Mouse (Mus musculus): ENCODE data around the gene Gm28308. TPM values are rescaled to one million over a fixed set of nuclear protein-coding genes. Genes with fewer than 3 reads are reported as not detected.

The Gm28308 gene
- polyA plus RNA-seq, 1 experiment from 2014 or later: not detected

DNA sequence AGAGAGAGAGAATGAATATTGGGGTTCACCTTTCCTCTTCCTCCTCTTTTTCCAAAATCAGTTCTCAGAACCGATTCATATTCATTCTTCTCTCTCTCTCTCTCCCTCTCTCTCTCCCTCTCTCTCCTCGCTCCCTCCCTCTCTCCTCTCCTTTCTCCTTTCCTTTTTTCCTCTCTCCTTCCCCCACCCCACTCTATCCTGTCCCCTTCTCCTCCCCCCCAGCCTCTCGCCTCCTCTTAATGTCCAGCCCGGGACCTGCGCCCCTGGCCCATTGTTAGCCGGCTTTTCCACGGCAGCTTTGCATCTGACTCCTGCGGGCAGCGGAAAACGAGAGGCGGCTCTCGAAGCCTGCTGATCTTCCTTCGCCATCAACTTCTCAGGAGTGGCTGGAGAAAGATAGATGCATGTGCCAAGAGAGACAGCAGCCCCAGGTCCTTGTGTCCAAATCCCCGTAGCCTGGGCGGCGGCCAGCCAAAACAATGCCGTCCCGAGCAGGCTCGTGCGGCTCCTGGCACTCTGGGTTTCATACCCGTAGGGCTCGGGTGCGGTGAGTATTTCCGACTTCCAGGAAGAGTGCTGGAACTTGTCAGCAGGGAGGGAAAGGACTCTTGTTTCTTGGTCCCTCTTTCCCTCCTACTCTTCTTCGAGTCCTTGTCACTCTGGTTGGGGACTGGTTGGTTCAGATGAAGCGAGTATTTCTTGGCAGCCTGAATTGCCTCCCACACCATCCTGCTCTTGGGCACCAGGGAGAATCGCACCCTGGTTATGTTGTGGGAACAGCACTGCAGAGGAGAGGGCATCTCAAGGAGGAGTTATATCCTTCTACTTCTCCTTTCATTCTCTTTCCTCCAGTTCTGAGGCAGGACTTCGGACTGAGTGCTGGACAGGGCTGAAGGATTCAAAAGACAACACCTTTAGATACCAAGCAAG lies 47.4 kb downstream of the Gm28308 start:
- peak overlapping the region; percentile 69 for H3K27ac ChIP-seq
- H3K4me1 ChIP-seq: no peaks in the 10 kb centered on the region
- WGBS: under 1% methylated on average over 28 of the region's 28 CpGs
- H3K9me3 ChIP-seq: no peaks in the 10 kb centered on the region
- peak overlapping the region; percentile 36 for H3K4me3 ChIP-seq
- H3K27me3 ChIP-seq: peaks cover 84% of the 10 kb centered on the region
- peak overlapping the region; percentile 39 for H3K4me2 ChIP-seq (replicated peaks)
- ATAC-seq (ENCODE audit: insufficient number of reproducible peaks, insufficient read depth, low FRiP score, low TSS enrichment): no peak
- no peaks in the 10 kb centered on the region for H3K36me3 ChIP-seq
- peak overlapping the region; percentile 16 for H3K9ac ChIP-seq

DNA sequence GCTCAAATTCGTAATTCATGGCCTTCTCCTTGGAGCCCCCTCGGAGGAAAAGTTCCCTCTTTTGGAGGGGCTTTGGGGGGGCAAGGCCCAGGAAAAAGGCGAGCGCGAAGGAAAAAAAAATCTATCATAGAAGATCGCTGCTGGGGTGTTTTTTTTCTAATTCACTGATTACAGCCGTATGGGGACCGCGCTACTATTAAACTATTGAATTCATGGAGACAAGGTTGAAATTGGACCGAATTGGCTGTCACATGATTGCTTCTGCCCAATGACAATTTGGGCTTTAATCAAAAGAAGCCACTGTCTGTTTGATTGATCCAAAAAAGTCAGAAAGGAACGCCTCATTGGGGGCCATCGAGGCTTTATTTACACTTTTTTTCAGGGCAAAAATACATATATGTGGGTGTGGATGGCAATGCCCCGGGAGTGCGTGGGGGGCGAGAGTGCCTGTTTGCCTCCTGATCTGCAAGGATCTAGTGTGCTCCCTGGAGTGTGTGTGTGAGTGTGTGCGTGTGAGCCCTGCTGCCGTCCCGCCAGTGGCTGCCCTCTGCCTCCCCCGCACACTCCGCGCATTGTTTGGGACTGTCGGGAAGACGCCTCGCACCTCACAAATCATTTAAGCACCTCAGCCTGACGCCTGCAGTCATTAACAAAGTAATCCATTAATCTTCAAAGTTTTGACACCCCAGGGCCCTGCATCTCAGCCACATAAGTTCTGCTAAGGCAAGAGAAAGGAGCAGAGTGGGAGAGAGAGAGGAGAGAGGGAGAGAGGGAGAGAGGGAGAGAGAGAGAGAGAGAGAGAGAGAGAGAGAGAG lies 48.3 kb downstream of the Gm28308 start, which contains the start of gene Hoxa2:
TSS of gene Hoxa2 (minus strand) at position 206 of the 815 bp plus-strand sequence.
- Histone ChIP-seq H3K4me2 (replicated peaks) (peak within 1 kb of the TSS; percentile 39), H3K9me3 (no peaks in the 10 kb centered on the region), H3K27me3 (peaks cover 84% of the 10 kb centered on the region), H3K9ac (peak within 1 kb of the TSS; percentile 53), H3K4me1 (no peaks in the 10 kb centered on the region), H3K4me3 (peak within 1 kb of the TSS; percentile 36), H3K36me3 (no peaks in the 10 kb centered on the region), H3K27ac (peak within 1 kb of the TSS; percentile 86)
- 1% methylated on average over 25 of the region's 25 CpGs for WGBS
- ATAC-seq (ENCODE audit: insufficient number of reproducible peaks, insufficient read depth, low FRiP score, low TSS enrichment): no peak

DNA sequence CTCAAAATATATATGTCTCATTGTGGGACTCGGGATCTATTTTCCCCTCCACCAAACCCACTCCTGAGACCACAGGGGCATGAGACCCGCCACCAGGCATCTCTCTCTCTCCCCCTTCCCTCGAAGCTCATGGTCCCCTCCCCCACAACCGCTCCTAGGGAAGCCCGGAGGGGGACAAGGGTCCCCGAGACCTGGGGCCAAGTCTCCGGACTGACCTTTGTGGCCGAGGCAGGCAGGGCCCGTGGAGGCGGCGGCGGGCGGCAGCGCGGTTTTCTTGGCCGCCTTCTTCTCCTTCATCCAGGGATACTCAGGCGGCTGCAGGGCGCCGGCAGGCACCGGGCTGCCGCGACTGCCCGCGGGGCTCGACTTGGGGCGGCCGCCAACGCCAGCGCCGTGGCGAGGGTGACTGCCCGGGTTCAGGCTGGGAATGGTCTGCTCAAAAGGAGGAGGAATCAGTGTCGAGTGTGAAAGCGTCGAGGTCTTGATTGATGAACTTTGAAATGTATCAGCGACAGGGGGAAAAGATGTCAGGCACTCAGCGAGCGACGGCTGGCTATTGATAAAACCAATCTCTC lies 49.0 kb downstream of the Gm28308 start:
- peaks cover 88% of the 10 kb centered on the region for H3K27me3 ChIP-seq
- peak overlapping the region; percentile 86 for H3K27ac ChIP-seq
- H3K9me3 ChIP-seq: no peaks in the 10 kb centered on the region
- H3K4me1 ChIP-seq: no peaks in the 10 kb centered on the region
- no peaks in the 10 kb centered on the region for H3K36me3 ChIP-seq
- H3K9ac ChIP-seq: peak overlapping the region; percentile 53
- 0 out of 2 replicates have a peak, but pooled peaks have one; percentile 28 for ATAC-seq (ENCODE audit: insufficient number of reproducible peaks, insufficient read depth, low FRiP score, low TSS enrichment)
- under 1% methylated on average over 39 of the region's 39 CpGs for WGBS
- H3K4me2 ChIP-seq (replicated peaks): peak overlapping the region; percentile 39
- H3K4me3 ChIP-seq: peak overlapping the region; percentile 36

DNA sequence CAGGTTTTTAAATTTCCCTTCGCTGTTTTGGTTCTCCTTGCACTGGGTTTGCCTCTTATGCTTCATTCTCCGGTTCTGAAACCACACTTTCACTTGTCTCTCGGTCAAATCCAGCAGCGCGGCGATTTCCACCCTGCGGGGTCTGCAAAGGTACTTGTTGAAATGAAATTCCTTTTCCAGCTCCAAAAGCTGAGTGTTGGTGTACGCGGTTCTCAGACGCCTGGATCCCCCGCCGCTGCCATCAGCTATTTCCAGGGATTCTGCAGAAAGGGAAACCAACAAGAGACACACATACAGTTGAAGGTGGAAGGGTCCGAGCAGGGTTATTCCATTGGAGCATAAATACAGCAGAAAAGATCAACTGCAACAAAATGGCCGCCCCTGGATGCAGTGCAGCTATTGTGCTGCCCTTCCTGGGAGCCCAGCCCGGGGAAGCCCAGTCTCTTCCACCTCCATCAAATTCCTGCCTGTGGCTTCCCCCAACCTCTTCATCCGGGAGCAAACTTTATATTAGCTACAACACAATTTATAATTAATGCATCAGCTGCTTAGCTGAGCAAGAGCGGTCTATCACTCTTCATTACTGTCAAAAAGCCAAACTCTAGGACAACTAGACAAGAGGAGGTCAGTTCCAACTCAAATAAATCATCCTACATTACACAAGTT lies 49.6 kb downstream of the Gm28308 start:
- Histone ChIP-seq H3K27me3 (peaks cover 90% of the 10 kb centered on the region), H3K9me3 (no peaks in the 10 kb centered on the region), H3K4me3 (peak overlapping the region; percentile 36), H3K9ac (peak overlapping the region; percentile 53), H3K4me1 (0 out of 2 replicates have a peak, but pooled peaks cover 2% of the 10 kb centered on the region), H3K4me2 (replicated peaks) (peak overlapping the region; percentile 39), H3K36me3 (no peaks in the 10 kb centered on the region), H3K27ac (peak overlapping the region; percentile 86)
- ATAC-seq (ENCODE audit: insufficient number of reproducible peaks, insufficient read depth, low FRiP score, low TSS enrichment): no peak
- WGBS: 1% methylated on average over 17 of the region's 17 CpGs

DNA sequence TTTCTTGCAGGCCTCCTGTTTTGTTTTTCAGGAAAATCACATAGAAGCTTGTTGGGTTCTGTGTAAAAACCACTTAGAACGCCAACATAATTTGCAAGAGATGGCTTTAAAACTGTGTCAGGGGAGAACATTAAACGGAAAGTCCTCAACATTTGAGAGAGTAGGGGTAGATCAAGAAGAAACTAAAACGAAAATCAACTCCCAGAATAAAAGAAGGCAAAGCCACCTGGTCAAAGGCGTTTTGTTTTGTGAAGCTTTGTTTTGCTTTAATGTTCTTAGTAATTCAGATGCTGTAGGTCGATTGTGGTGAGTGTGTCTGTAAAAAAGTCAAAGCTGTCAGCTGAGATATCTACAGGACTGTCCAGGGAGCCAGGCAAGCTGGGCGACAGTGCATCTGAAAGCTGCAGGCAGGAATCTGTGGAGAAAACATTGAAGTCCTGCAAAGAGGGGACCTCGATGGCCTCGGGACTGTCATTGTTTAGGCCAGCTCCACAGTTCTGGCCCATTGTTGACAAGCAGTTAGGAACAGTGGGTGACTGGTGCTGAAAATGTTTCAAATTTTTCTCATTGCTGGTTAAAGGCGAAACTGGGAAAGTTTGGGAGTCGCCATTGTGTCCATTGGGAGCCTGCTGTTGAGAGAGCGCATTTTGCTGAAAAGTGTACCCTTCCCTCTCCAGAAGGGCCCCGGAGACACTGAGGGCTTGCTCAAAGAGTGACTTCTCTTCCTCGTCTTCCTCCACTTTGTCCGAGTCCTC lies 50.4 kb downstream of the Gm28308 start:
- Histone ChIP-seq H3K36me3 (no peaks in the 10 kb centered on the region), H3K9ac (peak overlapping the region; percentile 39), H3K4me2 (replicated peaks) (peak overlapping the region; percentile 39), H3K4me3 (peak overlapping the region; percentile 36), H3K9me3 (no peaks in the 10 kb centered on the region), H3K27me3 (peaks cover 90% of the 10 kb centered on the region), H3K27ac (peak overlapping the region; percentile 86), H3K4me1 (0 out of 2 replicates have a peak, but pooled peaks cover 4% of the 10 kb centered on the region)
- no peak for ATAC-seq (ENCODE audit: insufficient number of reproducible peaks, insufficient read depth, low FRiP score, low TSS enrichment)
- WGBS: 2% methylated on average over 14 of the region's 14 CpGs

DNA sequence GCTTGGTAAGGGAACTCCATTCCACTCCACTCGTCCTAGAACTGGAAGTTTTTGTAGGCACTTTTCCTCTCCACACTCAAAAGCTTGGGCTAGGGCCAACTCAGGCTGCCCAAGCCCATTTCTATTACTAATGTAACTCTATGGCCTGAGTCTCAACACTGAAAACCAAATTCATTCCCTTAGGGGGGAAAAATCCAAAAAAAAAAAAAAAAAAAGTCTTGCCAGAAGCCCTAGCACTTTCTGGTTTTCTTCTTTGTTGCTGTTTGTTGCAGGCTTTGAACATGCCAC lies 51.1 kb downstream of the Gm28308 start:
- Histone ChIP-seq H3K27me3 (peaks cover 91% of the 10 kb centered on the region), H3K4me2 (replicated peaks) (peak overlapping the region; percentile 39), H3K36me3 (no peaks in the 10 kb centered on the region), H3K9me3 (no peaks in the 10 kb centered on the region), H3K4me3 (0 out of 2 replicates have a peak overlapping the region, but pooled peaks have one; percentile 12), H3K4me1 (0 out of 2 replicates have a peak, but pooled peaks cover 4% of the 10 kb centered on the region), H3K9ac (no peak overlapping the region; the same call in 1 of the 2 replicates), H3K27ac (no peak overlapping the region)
- WGBS: 10% methylated on average over 1 of the region's 1 CpGs
- no peak for ATAC-seq (ENCODE audit: insufficient number of reproducible peaks, insufficient read depth, low FRiP score, low TSS enrichment)

DNA sequence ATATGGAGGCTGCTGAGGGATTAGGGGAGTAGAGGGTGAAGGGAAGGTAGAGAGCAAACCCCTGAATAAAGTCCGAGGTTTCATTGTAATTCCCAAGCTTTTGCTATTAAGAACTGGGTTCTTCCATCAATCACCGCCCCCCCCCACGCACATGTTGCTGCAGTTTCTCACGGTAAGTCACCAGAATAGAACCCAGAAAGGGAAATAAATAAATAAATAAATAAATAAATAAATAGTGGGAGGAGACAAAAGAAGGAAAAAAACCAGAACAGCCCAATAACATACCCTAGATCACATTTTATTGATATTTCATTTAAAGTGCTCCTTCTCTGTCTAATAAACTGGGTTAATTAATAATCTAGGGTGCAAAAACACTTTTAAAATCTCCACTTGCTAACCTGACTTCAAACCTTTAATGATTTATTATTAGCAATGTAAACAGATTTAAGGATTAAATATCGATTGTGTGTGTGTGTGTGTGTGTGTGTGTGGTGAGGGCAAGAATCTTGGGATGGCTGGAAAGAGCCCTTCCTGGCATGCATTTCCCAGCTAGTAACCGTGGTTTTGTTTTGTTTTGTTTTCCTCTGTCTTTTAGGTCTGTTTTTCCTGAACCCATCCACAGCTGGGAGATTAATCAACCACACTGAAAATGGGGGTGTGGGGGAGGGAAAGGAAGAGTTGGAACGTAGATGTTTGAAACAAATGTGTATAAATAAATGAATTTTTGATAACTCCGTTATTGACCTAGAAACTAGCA lies 51.6 kb downstream of the Gm28308 start:
- H3K9ac ChIP-seq: peak overlapping the region; percentile 40; the same call in 1 of the 2 replicates
- H3K4me3 ChIP-seq: peak overlapping the region; percentile 15
- ATAC-seq (ENCODE audit: insufficient number of reproducible peaks, insufficient read depth, low FRiP score, low TSS enrichment): no peak
- H3K27ac ChIP-seq: no peak overlapping the region
- no peaks in the 10 kb centered on the region for H3K36me3 ChIP-seq
- 3% methylated on average over 8 of the region's 8 CpGs for WGBS
- H3K27me3 ChIP-seq: peaks cover 92% of the 10 kb centered on the region
- no peaks in the 10 kb centered on the region for H3K9me3 ChIP-seq
- 0 out of 2 replicates have a peak, but pooled peaks cover 4% of the 10 kb centered on the region for H3K4me1 ChIP-seq
- H3K4me2 ChIP-seq (replicated peaks): peak overlapping the region; percentile 99

DNA sequence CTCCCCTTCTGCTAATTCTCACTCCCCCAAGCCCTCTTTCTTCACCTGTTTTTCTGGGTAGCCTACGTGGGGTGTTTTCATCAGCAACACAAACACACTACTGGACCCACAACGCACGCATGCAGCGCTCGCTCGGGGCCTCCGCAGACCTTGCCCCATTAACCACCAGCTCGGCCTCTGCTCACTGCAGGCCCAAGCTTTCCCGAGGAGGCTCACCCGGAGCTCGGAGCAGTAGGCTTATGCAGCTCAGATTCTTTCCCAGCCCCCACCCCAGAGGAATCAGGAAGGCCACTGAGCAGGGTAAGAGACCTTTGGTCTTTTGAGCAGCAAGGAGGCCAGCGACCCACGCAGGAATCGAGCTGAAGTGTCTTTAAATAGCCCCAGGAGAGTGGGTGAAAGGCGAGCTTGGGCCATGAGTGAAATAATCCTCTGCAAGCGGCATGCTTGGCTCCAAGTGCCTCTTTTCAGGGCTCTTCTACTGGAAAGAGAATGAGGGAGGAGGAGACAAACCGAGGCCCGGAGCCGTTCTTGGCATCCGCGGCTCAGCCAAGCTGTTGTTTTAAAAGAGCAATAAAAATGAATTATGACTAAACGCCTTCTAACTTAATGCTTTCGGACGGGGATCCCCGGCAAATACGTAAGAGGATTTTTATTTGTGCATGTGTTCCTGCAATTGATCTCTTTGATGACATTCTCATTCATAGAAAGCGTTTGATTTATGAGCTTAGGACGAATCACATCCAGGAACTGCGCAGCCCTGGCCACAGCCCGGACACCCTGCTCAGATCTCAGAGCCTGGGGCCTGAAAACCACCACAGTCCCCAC lies 52.4 kb downstream of the Gm28308 start:
- Histone ChIP-seq H3K27me3 (peaks cover 92% of the 10 kb centered on the region), H3K36me3 (no peaks in the 10 kb centered on the region), H3K9me3 (no peaks in the 10 kb centered on the region), H3K4me2 (replicated peaks) (peak overlapping the region; percentile 99), H3K27ac (peak overlapping the region; percentile 32; the same call in 1 of the 2 replicates), H3K9ac (peak overlapping the region; percentile 40; the same call in 1 of the 2 replicates), H3K4me3 (peak overlapping the region; percentile 15), H3K4me1 (0 out of 2 replicates have a peak, but pooled peaks cover 4% of the 10 kb centered on the region)
- WGBS: 1% methylated on average over 30 of the region's 30 CpGs
- no peak for ATAC-seq (ENCODE audit: insufficient number of reproducible peaks, insufficient read depth, low FRiP score, low TSS enrichment)

DNA sequence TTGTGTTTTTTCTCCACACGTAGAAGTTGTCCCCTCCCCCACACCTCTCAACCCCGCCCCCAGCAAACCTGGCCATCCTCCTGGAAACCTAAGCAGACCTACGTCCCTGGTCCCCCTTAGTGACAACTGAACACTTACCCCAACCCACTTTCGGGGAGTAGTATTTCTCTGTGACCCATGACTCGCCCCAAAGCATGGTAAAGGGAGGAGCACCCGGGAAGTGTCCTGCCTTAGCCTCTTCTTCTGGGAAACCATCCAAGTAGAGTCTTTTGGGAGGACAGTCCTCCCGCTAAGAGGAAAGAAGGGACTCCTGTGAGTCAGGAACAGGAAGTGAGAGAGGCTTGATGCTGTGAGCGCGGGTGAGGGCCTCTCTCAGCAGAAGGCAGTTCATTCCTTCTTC lies 53.2 kb downstream of the Gm28308 start:
- 0 out of 2 replicates have a peak overlapping the region, but pooled peaks have one; percentile 32 for H3K27ac ChIP-seq
- H3K9me3 ChIP-seq: no peaks in the 10 kb centered on the region
- no peak for ATAC-seq (ENCODE audit: insufficient number of reproducible peaks, insufficient read depth, low FRiP score, low TSS enrichment)
- WGBS: 2% methylated on average over 9 of the region's 9 CpGs
- H3K36me3 ChIP-seq: no peaks in the 10 kb centered on the region
- 0 out of 2 replicates have a peak overlapping the region, but pooled peaks have one; percentile 5 for H3K9ac ChIP-seq
- H3K4me3 ChIP-seq: peak overlapping the region; percentile 15; the same call in 1 of the 2 replicates
- H3K27me3 ChIP-seq: peaks cover 92% of the 10 kb centered on the region
- H3K4me1 ChIP-seq: 0 out of 2 replicates have a peak, but pooled peaks cover 4% of the 10 kb centered on the region
- peak overlapping the region; percentile 99 for H3K4me2 ChIP-seq (replicated peaks)
